Mouse (Mus musculus) cerebellum, postnatal 14 days (tissue): ENCODE results near the gene Rec8.

Source experiments
- DNase-seq, 2 experiments: peaks; one replicate each; pipeline ENCODE4 v3.0.0; 2021; ENCODE audit warnings: mixed read lengths in 2 of 2

Rec8 gene

DNA sequence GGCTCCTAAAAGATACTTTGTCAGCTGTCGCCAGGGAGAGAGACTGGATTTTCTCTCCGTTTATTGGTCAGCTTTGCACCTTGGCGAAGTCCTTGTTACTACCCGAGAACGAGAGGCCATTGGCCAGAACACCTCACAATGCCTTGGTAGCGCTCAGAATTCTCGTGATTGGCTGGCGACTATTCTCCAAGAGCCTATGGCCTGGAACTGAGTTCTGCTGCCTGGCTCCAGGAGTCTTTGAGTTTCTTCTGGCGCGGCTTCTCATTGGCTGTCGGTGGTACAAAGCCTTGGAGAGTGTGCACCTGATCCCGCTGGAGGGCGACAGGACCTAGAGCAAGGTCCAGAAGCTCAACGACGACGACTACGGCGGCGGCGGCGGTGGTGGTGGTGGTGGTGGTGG is at the start of gene Rec8:
Gene Rec8 (plus strand): TSS at position 216 of the 400 bp plus-strand sequence.
- DNase-seq: peak; percentile 72 to 78

DNA sequence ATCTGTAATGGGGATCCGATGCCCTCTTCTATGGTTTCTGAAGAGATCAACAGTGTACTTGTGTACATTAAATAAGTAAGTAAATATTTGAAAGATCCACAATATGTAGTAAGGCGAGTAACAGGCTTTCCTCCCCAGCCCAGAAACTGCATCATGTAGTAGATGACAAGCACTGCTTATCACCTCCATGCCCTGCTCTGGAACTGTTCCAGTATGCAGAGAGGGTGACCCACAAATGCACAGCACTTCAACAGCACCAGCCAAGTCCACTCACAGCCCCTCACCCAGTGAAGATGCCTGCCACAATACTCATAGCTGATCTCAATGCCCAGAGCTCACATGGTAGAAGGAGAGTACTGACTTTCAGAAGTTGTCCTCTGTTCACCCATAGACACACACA is 47.2 kb upstream of the Rec8 start:
- DNase-seq: no peak

DNA sequence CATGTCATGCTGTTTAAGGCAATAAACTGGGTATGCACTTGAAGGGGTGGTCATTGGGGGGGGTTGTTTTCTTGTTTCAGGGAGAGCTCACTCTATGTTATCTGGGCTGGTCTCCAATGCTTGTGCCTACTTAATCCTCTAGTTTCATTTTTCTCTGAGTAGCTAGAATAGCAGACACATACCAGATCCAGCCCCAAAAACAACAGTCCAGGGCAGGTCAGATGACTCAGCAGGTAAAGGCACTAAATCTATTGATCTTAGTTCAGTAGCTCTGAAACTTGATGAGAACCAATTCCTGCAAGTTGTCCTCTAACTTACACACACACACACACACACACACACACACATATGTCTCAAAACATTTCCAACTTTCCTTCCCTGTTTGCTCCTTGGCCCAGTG is 46.1 kb upstream of the Rec8 start:
- no peak for DNase-seq

DNA sequence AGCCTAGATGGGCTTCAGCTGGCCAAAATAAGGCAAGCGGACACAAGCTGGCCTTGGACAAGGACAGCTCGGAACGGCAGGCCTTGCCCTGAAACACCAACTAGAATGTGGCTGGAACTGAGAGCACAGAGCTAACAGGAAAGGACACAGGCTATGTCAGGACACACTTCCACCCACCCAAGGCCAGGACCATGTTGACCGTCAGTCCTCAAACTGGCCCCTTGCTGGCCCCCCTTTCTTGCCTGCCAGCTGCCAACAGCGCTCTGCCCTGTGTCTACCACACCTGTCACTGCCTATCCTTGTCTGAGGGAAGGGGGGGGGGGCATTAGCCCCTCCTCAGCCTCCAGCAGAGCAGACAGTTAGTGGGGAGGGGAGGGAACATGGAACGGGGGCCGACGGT is 42.5 kb upstream of the Rec8 start, which contains the start of gene Fitm1:
Gene Fitm1 (plus strand): TSS at position 316 of the 400 bp plus-strand sequence.
- DNase-seq: no peak

DNA sequence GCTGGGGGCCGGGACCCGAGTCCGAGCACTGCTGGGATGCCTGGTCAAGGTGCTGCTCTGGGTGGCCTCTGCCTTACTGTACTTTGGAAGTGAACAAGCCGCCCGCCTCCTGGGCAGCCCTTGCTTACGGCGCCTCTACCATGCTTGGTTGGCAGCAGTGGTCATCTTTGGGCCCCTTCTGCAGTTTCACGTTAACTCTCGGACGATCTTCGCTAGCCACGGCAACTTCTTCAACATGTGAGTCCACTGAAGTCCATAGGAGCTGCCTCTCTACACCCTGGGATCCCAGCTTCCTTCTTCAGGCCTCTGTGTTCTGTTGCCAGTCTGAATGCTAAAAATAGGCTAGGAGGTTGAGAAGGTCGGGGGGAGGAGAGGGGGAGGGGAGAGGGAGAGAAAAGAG is 42.1 kb upstream of the Rec8 start:
- DNase-seq: no peak

DNA sequence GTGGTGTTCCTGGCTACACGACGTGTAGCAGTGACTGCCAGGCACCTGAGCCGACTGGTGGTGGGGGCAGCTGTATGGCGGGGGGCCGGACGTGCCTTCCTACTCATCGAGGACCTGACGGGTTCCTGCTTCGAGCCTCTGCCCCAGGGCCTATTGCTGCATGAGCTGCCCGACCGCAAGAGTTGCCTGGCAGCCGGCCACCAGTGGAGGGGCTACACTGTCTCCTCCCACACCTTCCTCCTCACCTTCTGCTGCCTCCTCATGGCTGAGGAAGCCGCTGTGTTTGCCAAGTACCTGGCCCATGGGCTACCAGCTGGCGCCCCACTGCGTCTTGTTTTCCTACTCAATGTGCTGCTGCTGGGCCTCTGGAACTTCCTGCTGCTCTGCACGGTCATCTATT is 41.5 kb upstream of the Rec8 start:
- DNase-seq: peak; percentile 40 to 66

DNA sequence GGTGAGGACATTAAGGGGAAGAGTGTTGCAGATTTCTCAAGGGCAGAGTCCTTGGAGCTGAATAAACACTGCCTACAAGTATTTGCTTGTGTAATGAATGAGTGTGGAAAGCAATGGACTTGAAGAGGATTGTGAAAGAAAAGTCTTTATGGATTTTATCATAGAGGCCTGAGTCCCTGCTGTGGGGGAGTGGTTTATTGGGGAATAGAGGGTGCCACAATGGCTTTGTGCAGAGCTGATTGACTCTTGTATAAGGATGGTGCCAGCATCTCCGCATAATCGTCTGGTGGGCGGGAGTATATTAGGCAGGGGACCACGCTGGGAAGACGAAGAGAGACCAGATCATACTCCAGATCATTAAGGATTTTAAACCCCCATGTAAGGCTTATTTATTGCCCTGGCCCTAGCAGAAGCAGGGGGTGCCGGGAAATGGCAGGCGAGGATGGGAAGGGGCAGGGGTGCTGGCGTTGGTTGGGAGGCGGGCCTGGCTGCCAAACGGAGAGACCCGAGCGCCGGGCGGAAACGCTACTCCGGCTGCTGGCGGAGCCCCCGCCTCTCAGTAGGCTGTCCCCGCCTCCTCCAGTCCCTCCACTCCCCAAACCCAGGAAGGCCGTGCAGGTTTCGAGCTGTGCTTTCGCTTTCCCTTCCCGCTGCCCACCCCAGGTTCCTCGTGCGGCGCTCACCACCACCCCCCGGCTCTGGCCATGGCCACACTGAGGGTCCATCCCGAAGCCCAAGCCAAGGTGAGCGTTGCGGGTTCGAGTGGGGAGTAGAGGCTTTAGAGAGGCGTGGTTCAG is 39.8 kb upstream of the Rec8 start, which contains the start of gene Psme1:
Gene Psme1 (plus strand): TSS at position 253 of the 797 bp plus-strand sequence.
- DNase-seq: peak; percentile 85 to 86

DNA sequence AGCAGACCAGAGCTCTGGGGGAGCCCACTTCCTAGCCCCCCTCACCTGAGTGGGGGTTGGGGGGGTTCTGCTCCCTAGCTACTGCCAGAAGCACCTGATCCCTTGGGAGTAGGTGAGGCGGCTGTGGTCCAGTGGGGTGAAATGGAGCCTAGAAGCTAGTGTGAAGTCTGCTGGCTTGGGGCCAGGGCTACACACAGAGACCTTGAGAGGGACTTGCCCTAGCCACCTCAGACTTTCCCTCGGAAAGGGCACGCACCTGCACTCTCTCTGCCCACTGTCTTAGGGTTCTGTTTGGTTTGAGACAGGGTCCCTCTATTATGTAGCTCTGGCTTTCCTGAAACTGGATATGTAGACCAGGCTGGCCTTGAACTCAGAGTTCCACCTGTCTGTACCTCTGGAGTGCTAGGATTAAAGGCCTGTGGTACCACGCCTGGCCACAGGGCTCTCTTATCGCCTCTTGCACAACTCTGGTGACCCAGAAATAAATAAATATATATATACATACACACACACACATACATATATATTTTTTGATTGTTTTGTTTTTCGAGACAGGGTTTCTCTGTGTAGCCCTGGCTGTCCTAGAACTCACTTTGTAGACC is 39.1 kb upstream of the Rec8 start:
- DNase-seq: peak; percentile 66 to 75

DNA sequence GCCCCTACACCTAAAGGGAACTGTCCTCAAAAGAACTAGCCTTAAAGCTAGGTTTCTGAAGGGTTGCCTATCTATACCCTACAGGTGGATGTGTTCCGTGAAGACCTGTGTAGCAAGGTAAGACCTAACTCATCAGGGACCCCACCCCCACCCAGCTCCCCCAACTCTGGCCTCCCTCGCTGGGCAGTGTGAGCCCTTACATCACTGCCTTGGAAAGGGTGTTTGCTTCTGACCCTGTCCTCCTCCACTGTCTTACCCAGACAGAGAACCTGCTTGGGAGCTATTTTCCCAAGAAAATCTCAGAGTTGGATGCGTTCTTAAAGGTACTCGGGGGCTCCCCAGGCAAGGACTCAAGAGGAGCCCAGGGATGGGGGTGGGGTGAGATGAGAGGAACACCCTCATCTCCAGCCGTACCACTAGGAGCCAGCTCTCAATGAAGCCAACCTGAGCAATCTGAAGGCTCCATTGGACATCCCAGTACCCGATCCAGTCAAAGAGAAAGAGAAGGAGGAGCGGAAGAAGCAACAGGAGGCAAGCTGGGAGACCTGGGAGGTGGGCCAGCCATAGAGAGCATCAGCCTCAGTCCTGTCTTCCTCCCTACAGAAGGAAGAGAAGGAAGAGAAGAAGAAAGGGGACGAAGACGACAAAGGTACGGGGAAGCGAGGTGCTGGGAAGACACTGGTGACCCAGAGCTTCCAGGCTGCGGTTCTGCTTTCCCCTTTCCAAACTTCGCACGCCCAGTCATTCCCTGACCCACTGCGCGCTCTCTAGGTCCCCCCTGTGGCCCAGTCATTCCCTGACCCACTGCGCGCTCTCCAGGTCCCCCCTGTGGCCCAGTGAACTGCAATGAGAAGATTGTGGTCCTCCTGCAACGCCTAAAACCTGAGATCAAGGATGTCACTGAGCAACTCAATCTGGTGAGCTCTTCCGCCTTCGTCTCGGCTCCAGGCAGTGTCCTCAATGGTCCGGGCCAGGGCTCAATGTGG is 38.0 kb upstream of the Rec8 start:
- no peak for DNase-seq

DNA sequence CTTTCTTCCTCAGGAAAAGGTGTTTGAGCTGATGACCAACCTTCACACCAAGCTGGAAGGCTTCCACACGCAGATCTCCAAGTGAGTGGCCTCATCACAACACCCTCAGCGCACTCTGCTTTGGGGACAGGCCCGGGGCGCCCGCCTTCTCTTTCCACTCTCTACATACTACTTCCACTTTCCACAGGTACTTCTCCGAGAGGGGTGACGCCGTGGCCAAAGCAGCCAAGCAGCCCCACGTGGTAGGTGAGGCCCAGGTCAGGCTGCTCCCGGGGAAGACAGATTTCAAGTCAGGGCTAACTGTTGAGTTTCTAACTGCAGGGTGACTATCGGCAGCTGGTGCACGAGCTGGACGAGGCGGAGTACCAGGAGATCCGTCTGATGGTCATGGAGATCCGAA is 37.1 kb upstream of the Rec8 start:
- no peak for DNase-seq

DNA sequence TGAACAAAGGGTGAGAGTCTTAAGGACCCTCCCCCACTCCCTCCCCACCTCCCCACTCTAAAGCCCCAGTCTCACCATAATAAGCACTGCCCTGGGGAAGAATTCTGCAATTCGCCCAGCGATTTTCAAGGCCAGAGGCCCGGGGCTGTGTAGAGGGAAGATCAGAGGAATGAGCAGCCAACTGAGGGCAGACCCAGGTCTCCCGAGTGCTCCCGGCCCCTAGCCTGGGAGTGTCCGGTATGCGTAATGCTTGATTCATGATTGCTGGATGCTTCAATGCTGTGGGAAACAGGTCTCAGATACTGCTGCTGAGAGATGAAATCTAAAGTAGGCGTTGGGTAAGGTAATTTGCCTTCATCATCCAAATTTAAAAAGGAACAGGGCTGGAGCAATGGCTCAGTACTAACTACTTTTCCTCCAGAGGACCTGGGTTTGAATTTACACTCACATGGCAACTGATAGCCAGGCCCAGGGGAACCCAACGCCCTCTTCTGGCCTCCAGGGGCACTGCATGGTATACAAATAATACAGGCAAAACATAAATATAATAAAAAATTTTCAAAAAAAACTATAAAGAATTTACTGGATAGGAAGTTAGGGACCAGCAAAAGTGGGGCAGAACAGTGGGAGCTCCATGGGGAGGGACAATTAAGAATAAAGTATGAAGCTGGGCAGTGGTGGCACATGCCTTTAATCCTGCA is 35.7 kb upstream of the Rec8 start:
- DNase-seq: no peak

DNA sequence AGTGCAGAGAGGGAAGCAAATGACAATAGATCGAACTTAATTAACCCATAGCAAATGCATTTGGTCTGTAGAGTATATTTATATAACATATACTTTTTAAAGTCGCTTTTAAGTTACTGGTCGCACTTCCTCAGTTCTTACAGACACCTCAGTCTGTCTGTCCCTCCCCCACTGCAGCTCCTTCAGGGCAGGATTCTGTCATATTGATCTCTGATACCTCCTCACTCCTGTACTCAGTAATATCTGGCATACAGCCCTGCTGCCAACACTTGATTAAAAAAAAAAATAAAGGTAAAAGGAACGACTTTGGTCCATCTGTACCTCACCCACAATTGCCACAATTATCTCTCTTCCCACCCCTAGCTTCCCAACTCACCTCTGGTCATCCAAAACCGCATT is 33.5 kb upstream of the Rec8 start:
- DNase-seq: no peak

DNA sequence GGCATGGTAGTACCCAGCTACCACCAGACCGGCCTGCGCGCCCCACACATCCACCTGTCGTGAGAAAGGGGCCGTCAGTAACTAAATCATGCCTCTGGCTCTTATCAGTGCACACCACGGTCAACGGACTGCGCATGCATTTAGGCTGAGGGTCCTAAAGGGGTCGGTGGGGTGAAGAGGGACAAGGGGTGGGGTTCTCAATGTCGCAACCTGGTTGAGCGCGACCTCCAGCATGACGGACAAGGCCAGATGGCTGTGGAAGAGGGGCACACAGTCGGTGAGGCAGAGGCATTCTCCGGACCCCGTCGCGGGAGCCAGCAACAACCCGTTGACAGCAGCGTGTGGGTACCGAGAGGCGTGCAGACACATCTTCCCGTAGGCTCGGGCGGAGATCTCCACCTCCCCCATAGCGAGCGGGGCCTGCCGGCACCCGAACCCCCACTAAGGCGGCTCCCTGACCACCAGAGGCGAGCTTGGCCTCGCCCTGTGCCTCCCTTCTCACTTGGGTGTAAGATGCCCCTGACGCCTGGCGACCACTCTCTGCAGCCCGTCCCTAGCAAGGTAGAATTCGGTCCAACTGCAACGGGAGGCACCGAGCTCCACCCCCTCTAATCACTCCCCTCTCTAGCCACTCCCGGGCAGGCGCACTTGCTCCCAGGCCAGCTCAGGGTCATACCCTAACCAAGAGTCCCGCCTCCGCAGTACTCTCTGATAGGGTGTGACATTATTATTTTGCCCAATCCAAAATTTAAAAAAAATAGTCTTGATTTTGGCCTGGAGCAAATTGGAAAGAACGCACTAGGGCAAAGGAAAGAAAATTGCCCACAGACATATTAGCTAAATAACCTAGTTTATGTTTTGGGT is 32.9 kb upstream of the Rec8 start, which contains the start of gene Emc9:
Gene Emc9 (minus strand): TSS at position 601 of the 864 bp plus-strand sequence.
- peak; percentile 79 to 81 for DNase-seq

DNA sequence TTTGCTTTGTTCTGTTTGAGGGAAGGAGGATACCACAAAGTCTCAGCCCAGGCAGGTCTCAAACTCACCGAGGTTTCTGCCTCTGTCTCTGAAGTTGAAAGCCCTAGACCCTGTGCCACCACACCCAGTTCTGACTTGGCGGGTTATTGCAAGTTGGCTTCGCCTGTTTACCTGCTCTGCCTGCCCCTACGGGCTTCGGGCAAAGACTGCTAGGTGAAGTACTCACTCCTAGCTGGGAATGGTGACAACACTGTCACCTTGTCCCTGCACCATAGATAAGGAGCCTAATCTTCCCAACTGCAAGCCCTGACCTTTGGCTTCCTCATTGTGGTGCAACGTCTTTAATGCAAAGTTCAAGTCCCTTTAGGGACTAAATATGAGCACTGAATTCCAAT is 32.3 kb upstream of the Rec8 start:
- no peak for DNase-seq

DNA sequence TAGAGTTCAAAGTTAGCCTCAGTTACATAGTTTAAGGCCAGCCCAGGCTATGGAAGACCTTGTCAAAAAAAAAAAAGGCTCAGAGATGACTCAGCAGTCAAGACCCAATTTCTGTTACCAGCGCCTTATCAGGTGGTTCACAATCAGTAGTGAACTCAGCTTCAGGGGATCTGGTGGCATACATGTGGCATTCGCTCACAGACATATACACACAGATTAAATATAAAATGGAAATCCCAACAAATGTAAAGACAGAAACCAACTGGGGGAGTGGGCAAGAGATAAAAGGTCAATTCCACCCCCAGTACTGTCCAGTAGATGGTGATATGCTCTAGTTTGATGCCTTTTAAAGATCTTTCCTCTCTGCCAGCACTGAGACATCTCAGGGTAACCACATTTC is 31.7 kb upstream of the Rec8 start:
- DNase-seq: no peak

DNA sequence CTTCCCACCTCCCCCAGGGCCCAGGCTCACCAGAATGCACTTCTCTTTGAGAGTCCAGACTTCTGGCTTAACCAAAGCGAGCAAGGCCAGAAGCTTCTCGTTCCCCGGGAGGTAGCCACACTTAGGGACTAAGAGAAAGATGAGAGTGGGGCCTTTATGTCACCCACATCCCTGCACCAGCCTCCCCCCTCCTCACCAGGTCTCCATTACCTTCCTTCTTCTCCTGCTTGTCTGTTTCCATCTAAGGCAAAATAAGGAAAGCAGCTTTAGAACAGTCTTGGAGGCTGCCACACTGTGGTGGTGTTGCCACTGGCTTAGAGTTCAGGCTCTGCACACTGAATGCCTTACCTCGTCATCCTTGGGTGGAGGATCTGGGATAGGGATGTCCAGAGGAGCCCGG is 28.6 kb upstream of the Rec8 start:
- DNase-seq: no peak

DNA sequence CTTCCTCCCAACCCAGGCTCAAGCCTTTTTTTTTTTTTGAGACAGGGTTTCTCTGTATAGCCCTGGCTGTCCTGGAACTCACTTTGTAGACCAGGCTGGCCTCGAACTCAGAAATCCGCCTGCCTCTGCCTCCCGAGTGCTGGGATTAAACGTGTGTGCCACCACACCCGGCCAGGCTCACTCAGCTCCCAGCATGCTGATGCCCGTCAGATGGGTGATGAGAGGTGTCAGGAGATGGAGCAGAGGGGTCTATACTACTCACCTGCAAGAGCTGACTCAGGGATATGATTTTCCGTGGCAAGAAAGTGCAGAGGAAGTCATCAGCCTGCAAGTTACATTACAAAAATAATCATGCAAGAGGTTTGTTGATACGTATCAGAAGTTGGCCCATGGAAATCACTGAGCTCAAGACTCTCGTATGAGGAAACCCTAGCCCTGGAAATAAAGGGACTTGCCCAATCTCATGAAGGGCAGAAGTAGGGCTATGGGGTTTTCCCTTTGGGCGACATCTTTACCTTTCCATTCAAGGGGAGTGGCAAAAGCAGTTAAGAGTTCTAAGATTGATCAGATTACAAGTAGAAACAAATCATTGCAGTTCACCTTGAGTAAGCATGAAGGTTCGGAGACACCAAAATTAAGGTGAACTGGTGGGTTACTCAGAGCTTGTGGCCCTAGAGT is 27.9 kb upstream of the Rec8 start:
- DNase-seq: no peak

DNA sequence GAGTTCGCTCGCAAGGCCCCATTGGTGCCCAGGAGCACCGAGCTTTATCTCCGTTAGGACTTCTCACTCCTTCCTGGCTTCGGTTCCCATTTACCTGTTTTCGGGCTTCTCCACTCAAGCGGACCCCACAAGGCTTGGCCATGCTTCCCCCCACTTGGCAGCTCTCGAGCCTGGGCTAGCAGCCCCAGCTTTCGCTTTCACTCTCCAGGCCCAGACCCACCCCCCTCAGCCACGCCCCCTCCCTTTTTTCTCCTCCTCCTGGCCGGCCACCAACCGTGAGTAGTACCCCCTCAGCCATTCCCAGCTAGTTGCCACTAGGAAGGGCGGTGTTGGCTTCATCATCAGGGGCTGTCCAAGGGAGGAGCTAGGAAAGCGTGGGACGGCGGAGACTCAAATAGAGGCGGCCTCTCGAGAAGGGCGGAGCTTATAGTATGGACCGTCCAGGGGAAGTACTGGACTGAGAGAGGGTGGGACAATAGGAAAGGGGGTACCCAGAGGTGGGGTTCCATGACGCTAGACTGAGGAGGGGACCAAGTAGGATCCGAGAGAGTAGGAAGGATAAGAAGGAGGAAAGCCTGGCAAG is 27.0 kb upstream of the Rec8 start, which contains the start of gene Psme2:
Gene Psme2 (minus strand): TSS at position 366 of the 583 bp plus-strand sequence.
- DNase-seq: peak; percentile 86 to 89

DNA sequence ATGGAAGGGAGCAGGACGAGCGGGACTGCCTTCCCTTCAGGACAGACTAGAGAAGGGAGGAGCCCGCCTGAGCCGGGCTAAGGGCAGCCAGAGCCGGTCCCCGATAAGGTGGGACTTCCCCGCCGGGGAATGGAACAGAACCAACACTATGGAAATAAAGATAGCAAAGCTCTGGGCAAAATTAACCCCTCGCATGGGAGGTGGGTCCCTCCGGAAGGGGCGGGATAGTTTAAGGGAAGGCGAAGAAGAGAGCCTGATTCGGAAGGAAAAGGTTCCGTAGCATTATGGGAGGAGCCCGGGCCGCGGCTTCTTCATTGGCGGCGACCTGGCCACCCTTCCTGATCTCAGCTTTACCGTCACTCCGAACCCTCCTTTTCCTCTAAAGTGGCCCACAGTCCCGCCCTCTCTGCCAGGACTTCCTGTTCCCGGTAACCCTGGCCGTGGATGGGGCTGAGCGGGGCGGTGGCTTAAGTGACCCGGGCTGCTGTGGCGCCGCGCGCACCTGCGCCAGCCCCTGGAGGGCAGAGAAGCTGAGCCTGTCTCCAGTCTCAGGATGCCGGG is 26.4 kb upstream of the Rec8 start, which contains the start of gene Rnf31:
Gene Rnf31 (plus strand): TSS at position 378 of the 561 bp plus-strand sequence.
- peak; percentile 93 for DNase-seq

DNA sequence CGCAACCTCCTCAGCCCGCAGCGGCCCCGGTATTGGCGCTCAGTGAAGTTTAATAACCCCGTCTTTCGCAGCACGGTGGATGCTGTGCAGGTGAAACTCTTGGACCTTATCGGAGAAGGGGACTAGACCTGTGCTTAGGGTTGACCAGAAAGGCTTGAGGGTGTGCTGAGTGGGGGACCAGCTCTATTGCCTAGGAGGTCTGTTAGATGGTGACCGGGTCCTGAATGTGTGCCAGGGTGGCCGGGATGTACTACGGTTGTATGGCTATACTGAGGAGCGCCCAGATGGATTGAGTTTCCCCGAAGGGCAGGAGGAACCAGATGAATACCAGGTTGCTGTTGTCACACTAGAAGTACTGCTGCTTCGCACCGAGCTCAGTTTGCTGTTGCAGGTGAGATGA is 25.6 kb upstream of the Rec8 start:
- DNase-seq: peak; percentile 38 to 67
